16 mouse cellular contexts compared by ENCODE assay signal in the genomic region with DNA sequence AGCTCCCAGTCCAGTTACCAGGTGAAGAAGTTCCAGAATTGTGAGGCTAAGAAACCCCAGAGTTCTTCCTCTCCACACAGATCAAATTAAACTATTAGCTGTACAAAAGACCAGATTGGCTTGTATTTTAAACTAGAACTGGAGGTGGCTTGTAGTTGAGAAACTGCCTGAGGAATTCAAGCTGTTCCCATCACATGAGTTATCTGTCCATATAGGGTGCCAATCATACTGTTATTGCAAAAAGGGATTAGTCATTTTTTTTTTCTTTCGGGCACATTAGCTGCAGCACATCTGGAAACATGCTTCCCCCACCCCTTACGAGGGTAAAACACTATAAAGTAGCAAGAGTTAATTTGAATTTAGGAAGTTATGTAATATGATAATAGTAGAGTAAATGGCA.
"Had no signal": no experiment of that assay in that cellular context is flagged by ENCODE, and none has a peak within 500 bp of the region (broad histone marks: within the 10 kb centered on the region; RNA-seq: fewer than 3 reads in every experiment).

No protein-coding gene starts in this region.

- H3K4me2 ChIP-seq: liver, embryonic 11.5 days; liver, embryonic 15.5 days; midbrain, embryonic 13.5 days; neural tube, embryonic 12.5 days; stomach, embryonic 15.5 days had no signal

- H3K36me3 ChIP-seq: limb, embryonic 10.5 days; liver, embryonic 15.5 days; midbrain, embryonic 13.5 days; neural tube, embryonic 12.5 days; stomach, embryonic 15.5 days had no signal

- H3K4me1 ChIP-seq: limb, embryonic 10.5 days; liver, embryonic 15.5 days; midbrain, embryonic 13.5 days; neural tube, embryonic 12.5 days; stomach, embryonic 15.5 days had no signal

- H3K9ac ChIP-seq: liver, embryonic 15.5 days; midbrain, embryonic 13.5 days; neural tube, embryonic 12.5 days; stomach, embryonic 15.5 days had no signal

- DNase-seq: kidney, adult 11 months; kidney, adult 9 months; kidney, postnatal 36 days; lung, adult 2 months; lung, postnatal 36 days; thymus, postnatal 36 days had no signal

- H3K27ac ChIP-seq: kidney, postnatal 0 days; limb, embryonic 10.5 days; liver, embryonic 15.5 days; midbrain, embryonic 13.5 days; neural tube, embryonic 12.5 days; stomach, embryonic 15.5 days had no signal

- H3K4me3 ChIP-seq: limb, embryonic 10.5 days; liver, embryonic 15.5 days; midbrain, embryonic 13.5 days; myocyte; neural tube, embryonic 12.5 days; stomach, embryonic 15.5 days had no signal

- H3K27me3 ChIP-seq: liver, embryonic 15.5 days; midbrain, embryonic 13.5 days; neural tube, embryonic 12.5 days; stomach, embryonic 15.5 days had no signal

- H3K9me3 ChIP-seq: limb, embryonic 10.5 days; liver, embryonic 15.5 days; midbrain, embryonic 13.5 days; neural tube, embryonic 12.5 days; stomach, embryonic 15.5 days had no signal

- ATAC-seq: inflammation-experienced regulatory T-cells, adult 6 months; lung, postnatal 0 days; midbrain, embryonic 13.5 days had no signal
